Mouse (Mus musculus) midbrain, embryonic 16.5 days (tissue): Measurements from ENCODE around the gene Pecr. TPM values are rescaled to one million over a fixed set of nuclear protein-coding genes. Genes with fewer than 3 reads are reported as not detected.

Experiments
- ATAC-seq: fragments of 200-750 bp; cut with Nextera tagmentation; 2 replicates; pipeline ENCODE4 v1.8.0; 2017; ENCODE audit warnings: moderate TSS enrichment
- H3K27ac ChIP-seq: fragments of 300-500 bp; sonication (generic); 2 replicates; pipeline ENCODE4 v1.5.1; 2014; ENCODE audit warnings: mild to moderate bottlenecking, low read length, mixed read lengths
- H3K27me3 ChIP-seq: fragments of 300-500 bp; sonication (generic); 2 replicates; pipeline ENCODE4 v1.6.1; 2014; ENCODE audit warnings: low read depth, low read length, mixed read lengths; ENCODE audit not compliant: control insufficient read depth, insufficient read depth
- H3K36me3 ChIP-seq: fragments of 300-500 bp; sonication (generic); 2 replicates; pipeline ENCODE4 v1.6.1; 2014; ENCODE audit warnings: mild to moderate bottlenecking, low read length, moderate library complexity, mixed read lengths; ENCODE audit not compliant: control insufficient read depth, insufficient read depth
- H3K4me1 ChIP-seq: fragments of 300-500 bp; sonication (generic); 2 replicates; pipeline ENCODE4 v1.6.1; 2014; ENCODE audit warnings: mild to moderate bottlenecking, low read length, mixed read lengths; ENCODE audit not compliant: control insufficient read depth, insufficient read depth
- H3K4me2 ChIP-seq: fragments of 300-500 bp; sonication (generic); 2 replicates; pipeline ENCODE4 v1.6.1; 2014; ENCODE audit warnings: mild to moderate bottlenecking, low read length, mixed read lengths
- H3K4me3 ChIP-seq: fragments of 300-500 bp; sonication (generic); 2 replicates; pipeline ENCODE4 v1.5.1; 2014; ENCODE audit warnings: low read depth, mild to moderate bottlenecking, low read length, moderate library complexity, mixed read lengths
- H3K9ac ChIP-seq: fragments of 300-500 bp; sonication (generic); 2 replicates; pipeline ENCODE4 v1.6.1; 2014; ENCODE audit warnings: low read depth, low read length, mixed read lengths
- H3K9me3 ChIP-seq: fragments of 300-500 bp; sonication (generic); replicated peaks from 2 replicates; pipeline ENCODE4 v1.6.1; 2014; ENCODE audit warnings: mild to moderate bottlenecking, low read length, mixed read lengths; ENCODE audit not compliant: control insufficient read depth, poor library complexity, severe bottlenecking
- WGBS: fragments of 180-500 bp; shearing (Covaris S2); extraction: QIAGEN DNeasy Blood & Tissue Kit; methylation state at CpG from one replicate; pipeline ENCODE4 v1.1.7; 2014; 5-methylcytosine and 5-hydroxymethylcytosine counted together
- polyA plus RNA-seq: library from polyadenylated mRNA; unstranded; fragments of >200 nt; fragmentation: Nextera tagmentation; extraction: Ambion mirVana; gene quantifications from 2 replicates; pipeline ENCODE4 v1.2.1, GENCODE M21; 2015

Gene Pecr
- polyA plus RNA-seq, 1 experiment from 2014 or later, result 8.3 TPM

GRCm38 (mm10) chr1:72312701-72313398, 28.7 kb upstream of the Pecr start:
- no peak overlapping the region for H3K4me3 ChIP-seq
- no peaks in the 10 kb centered on the region for H3K36me3 ChIP-seq
- no peaks in the 10 kb centered on the region for H3K27me3 ChIP-seq
- no peaks in the 10 kb centered on the region for H3K9me3 ChIP-seq
- ATAC-seq, result no peak
- 79% methylated on average over 9 of the region's 9 CpGs for WGBS
- no peak overlapping the region for H3K27ac ChIP-seq
- H3K4me2 ChIP-seq, result no peak overlapping the region
- H3K9ac ChIP-seq, result no peak overlapping the region
- H3K4me1 ChIP-seq, result peaks cover 6% of the 10 kb centered on the region

- H3K36me3 ChIP-seq, result no peaks in the 10 kb centered on the region
- ATAC-seq, result no peak
- 61% methylated on average over 6 of the region's 6 CpGs for WGBS
- H3K9me3 ChIP-seq, result no peaks in the 10 kb centered on the region
- no peaks in the 10 kb centered on the region for H3K27me3 ChIP-seq
- no peak overlapping the region for H3K27ac ChIP-seq
- no peak overlapping the region for H3K9ac ChIP-seq
- H3K4me3 ChIP-seq, result no peak overlapping the region
- peaks cover 6% of the 10 kb centered on the region for H3K4me1 ChIP-seq
- H3K4me2 ChIP-seq, result no peak overlapping the region
Observed at GRCm38 (mm10) chr1:72309744-72310424, 25.8 kb upstream of the Pecr start.

DNA sequence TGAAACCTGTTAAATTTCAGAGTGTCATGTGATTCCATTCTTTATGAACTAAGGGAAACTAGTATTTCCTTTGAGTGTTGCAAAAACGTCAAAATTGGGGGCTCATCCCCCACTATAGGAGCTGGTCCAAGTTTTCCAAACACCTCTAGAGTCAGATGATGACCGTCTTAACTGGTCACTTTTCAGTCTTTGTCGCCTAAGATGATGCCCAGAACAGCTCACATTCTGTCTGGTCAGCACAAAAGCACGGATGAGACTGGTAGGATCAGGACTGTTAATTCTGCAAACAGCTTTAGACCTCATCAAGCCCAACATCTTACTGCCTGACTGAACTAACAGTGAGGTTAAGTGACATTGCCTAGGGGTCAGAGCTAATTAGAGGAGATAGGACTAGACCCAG, 24.8 kb upstream of the Pecr start:
- no peaks in the 10 kb centered on the region for H3K36me3 ChIP-seq
- H3K27ac ChIP-seq, result no peak overlapping the region

GRCm38 (mm10) chr1:72307317-72307798, 23.2 kb upstream of the Pecr start, which contains the start of gene Xrcc5:
Gene Xrcc5, plus strand, starts transcription at chr1:72307421.
- Histone ChIP-seq H3K27me3 (no peaks in the 10 kb centered on the region), H3K27ac (peak within 1 kb of the TSS; percentile 90), H3K4me3 (peak within 1 kb of the TSS; percentile 65), H3K9ac (peak within 1 kb of the TSS; percentile 77), H3K4me2 (peak within 1 kb of the TSS; percentile 71), H3K9me3 (no peaks in the 10 kb centered on the region), H3K36me3 (no peaks in the 10 kb centered on the region), H3K4me1 (peaks cover 6% of the 10 kb centered on the region)
- ATAC-seq, result peak; percentile 99
- WGBS, result under 1% methylated on average over 21 of the region's 21 CpGs

More for the DNA sequence above, 24.8 kb upstream of the Pecr start:
- no peak for ATAC-seq
- Histone ChIP-seq H3K9ac (no peak overlapping the region), H3K9me3 (no peaks in the 10 kb centered on the region), H3K4me1 (peaks cover 6% of the 10 kb centered on the region), H3K4me2 (no peak overlapping the region), H3K27me3 (no peaks in the 10 kb centered on the region), H3K4me3 (no peak overlapping the region)
- WGBS, result 68% methylated on average over 4 of the region's 4 CpGs

DNA sequence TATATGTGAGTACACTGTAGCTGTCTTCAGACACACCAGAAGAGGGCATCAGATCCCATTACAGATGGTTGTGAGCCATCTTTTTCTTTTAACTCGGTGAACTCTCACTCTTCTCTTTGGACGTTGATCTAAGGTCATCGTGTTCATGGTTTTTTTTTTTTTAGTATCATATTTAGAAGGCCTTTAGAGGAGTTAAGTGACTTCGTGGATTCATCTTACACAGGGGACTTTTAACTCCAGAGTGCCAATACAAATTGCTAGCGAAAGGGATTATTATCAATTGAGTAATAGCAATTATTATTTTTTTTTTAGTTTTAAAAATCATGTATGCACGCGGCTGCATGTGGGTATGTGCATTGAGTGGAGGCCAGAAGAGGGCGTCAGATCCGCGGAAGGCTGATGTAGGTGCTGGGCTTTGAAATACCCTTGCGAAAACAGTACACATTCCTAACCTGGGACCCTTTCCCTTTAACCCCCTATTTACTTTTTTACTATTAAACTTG, 22.6 kb upstream of the Pecr start:
- Histone ChIP-seq H3K4me3 (peak overlapping the region; percentile 65), H3K4me1 (peaks cover 6% of the 10 kb centered on the region), H3K9ac (peak overlapping the region; percentile 77; the same call in 1 of the 2 replicates), H3K36me3 (no peaks in the 10 kb centered on the region), H3K27me3 (no peaks in the 10 kb centered on the region), H3K27ac (peak overlapping the region; percentile 90), H3K9me3 (no peaks in the 10 kb centered on the region), H3K4me2 (peak overlapping the region; percentile 71)
- ATAC-seq, result peak; percentile 90
- 2% methylated on average over 11 of the region's 11 CpGs for WGBS

- H3K27ac ChIP-seq, result no peak overlapping the region
- no peak overlapping the region for H3K4me3 ChIP-seq
- no peaks in the 10 kb centered on the region for H3K9me3 ChIP-seq
- H3K9ac ChIP-seq, result peak overlapping the region; percentile 11; the same call in 1 of the 2 replicates
- WGBS, result 42% methylated on average over 3 of the region's 3 CpGs
- no peaks in the 10 kb centered on the region for H3K27me3 ChIP-seq
- no peak for ATAC-seq
- peaks cover 6% of the 10 kb centered on the region for H3K4me1 ChIP-seq
- H3K36me3 ChIP-seq, result no peaks in the 10 kb centered on the region
- peak overlapping the region; percentile 71; the same call in 1 of the 2 replicates for H3K4me2 ChIP-seq
Observed at GRCm38 (mm10) chr1:72306241-72306640, 22.1 kb upstream of the Pecr start.

DNA sequence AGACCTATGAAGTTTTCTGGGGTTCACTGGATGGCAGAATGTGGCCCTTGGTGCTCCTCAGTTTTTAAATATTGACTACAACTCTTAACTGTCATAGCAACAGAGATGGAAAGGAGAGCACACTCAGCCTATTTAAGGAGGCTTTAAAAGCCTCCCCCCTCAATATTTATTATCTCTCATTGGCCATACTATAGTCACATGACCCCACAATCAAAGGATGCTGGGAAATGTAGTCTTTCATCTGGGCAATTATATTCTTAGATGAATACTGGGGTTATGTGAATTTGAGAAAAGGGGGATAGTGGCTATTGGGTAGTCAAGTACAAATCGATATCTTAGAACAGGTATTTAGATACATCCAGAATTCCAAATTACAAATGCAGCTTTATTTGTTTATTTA, 17.7 kb upstream of the Pecr start:
- Histone ChIP-seq H3K27ac (no peak overlapping the region), H3K4me1 (no peaks in the 10 kb centered on the region; the same call in 1 of the 2 replicates), H3K4me2 (no peak overlapping the region), H3K9ac (no peak overlapping the region), H3K4me3 (no peak overlapping the region), H3K27me3 (no peaks in the 10 kb centered on the region), H3K36me3 (peaks cover 18% of the 10 kb centered on the region), H3K9me3 (no peaks in the 10 kb centered on the region)
- no peak for ATAC-seq
- WGBS, result 93% methylated on average over 1 of the region's 1 CpGs

DNA sequence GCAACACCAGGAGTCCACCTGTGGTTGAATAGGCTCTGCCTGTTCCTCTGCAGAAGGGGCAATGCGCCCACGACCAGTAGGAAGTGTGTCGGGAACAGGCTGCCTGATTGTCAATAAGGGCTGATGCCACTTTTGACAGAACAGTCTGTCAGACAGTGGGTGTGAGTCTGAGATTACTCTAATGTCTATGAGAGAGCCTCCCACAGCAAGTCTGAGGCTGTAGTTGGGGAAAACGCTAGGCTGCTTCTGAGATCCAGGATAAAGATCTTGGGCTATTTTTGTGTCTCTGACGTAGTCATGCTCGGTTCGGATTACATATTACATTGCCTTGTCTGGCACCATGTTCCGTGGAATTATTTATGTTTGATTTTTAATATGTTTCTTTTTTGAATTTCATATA, 11.6 kb upstream of the Pecr start:
- WGBS, result 85% methylated on average over 8 of the region's 8 CpGs
- H3K36me3 ChIP-seq, result peaks cover 17% of the 10 kb centered on the region
- H3K4me2 ChIP-seq, result no peak overlapping the region
- ATAC-seq, result no peak
- no peak overlapping the region for H3K9ac ChIP-seq
- H3K9me3 ChIP-seq, result no peaks in the 10 kb centered on the region
- H3K4me3 ChIP-seq, result no peak overlapping the region
- no peaks in the 10 kb centered on the region for H3K27me3 ChIP-seq
- no peak overlapping the region for H3K27ac ChIP-seq
- H3K4me1 ChIP-seq, result no peaks in the 10 kb centered on the region
